Mouse (Mus musculus) urinary bladder, postnatal 14 days (tissue): ENCODE data around the gene Sema4c.
"Not testable (repeated sequence)": the region's sequence is repeated elsewhere in the genome, so short reads cannot be mapped to it uniquely, and the experiment has no call there.

ENCODE experiments used
- DNase-seq: peaks from one replicate; pipeline ENCODE4 v3.0.0; 2021; ENCODE audit warnings: low spot score

Sema4c gene

GRCm38 (mm10) chr1:36556553-36557456 is 1.3 kb downstream of the Sema4c start:
- peak; percentile 93 for DNase-seq

DNA sequence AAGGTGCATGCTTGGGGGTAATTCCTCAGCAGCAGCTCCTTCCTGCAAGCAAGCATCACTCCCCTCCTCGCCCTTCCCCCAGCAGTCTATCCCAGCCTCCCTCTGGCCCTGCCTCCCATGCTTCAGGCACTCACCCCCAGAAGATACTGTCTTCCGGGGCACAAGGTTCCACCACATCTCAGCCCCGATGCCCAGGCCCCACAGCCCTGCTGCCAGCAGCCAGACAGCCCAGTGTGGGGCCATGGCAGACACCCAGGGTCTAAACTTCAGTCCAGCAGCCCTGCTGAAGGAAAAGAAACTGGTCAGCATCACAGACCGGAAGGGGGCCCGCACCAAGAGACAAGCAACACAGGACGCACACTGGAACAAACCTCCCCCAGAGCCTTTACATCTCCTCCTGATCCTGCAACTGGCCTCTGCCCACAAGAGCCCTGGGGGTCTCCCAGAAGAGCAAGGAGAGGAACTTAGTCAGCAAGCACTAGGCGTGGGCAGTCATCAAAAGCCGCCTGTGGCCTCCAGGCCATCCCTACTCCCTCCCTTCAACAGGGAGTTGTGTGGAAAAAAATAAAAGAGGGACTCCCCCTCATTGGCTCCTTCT is 2.3 kb downstream of the Sema4c start:
- no peak for DNase-seq

- no peak for DNase-seq
Measured at GRCm38 (mm10) chr1:36554633-36555399, 3.3 kb downstream of the Sema4c start.

- DNase-seq = no peak
Measured at GRCm38 (mm10) chr1:36552506-36552905, 5.6 kb downstream of the Sema4c start.

GRCm38 (mm10) chr1:36551904-36552303 is 6.2 kb downstream of the Sema4c start:
- DNase-seq = no peak

DNA sequence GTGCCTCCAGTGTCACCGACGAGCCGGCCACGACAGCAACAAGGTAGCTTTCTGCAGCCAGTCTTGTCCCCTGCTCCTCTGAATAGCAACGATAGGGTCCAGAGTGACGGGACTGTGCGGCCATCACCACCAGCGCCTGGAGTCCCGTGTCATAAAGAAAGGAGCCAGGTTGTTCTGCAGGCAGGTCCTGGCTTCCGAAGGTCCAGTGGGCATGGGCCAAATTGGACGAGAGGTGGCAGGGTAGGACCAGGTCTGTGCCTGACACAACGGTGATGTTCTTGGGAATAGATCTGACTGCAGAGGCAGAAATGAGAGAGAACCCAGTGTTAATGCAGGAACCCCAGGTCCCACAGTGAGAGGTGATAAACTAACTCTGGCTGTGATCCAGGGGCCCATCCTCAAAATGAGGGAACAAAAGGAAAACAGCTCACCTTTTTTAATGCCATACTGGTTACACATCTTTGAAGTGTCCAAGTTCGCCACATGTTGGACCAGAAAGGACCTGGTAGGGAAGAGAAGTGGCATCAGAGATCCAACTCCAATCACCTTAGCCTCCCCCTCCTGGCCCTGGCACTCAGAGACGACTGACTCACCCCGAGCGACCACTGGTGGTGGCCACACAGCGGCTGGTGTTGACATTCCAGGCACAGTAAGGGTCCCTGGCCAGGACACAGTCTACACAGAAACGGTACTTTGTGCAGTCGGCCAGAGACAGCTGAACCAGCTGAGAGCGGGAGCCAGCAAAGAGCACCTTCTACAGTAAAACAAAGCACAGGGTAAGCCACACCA is 7.9 kb downstream of the Sema4c start:
- DNase-seq = no peak

GRCm38 (mm10) chr1:36549491-36549890 is 8.7 kb downstream of the Sema4c start:
- no peak for DNase-seq

GRCm38 (mm10) chr1:36548771-36549170 is 9.4 kb downstream of the Sema4c start:
- DNase-seq = no peak

DNA sequence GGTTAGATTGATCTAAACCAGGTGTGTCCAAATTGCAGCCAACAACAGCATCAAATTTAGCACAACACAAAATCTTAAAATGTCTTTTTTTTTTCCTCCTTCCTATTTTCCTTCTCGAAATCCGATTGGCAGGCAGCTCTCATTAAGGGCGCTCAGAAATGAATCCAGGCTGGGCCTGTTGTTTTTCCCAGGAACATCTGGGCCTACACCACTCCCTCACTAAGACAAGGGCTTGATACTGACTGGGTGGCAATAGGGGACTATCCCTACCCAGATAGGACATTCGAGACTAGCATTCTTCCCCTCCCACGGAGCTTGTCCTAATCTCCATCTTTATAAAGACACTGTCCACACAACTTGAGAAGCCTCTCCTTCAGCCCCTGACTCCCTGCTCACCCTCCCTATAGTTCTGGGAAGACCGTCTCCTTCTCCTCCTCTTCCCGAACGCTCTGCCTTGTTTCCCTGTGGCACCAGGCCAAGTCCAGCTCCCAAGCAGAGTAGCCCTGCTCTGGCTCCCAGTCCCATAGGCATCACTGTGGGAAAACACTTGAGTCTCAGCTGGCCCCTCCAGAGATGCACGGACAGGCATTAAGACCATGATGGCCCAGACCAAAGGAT is 10.1 kb downstream of the Sema4c start:
- peak; percentile 67 for DNase-seq

DNA sequence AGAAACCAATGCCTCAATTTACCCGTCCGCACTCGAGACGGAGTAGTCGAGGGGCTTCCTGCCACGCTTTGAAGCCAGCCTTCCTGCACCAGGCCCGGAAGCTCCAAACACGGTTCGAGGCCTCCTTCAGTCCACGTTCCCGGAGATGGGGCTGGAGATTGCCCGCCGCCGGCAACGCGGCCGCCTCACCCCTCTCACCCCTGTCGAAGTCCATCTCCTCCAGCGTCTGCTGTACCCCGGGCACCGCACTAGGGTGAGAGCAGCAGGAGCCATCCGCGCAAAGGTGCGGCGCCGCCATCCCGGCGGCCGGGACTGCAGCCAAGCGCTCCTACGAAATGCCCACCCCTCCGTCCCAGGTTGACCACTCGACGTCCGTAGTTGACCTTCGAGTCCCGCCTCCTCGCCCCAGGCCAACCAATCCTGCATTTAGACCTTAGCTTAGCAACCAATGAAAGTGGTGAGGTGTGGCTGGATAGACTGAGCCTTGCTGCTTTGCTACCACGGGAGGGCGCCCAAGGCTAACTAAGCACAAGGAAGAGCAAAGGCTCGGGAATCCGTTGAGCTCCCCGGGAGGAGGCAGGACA is 11.2 kb downstream of the Sema4c start, which contains the start of gene Ankrd39:
Gene Ankrd39 (minus strand): TSS at position 558 of the 584 bp plus-strand sequence.
- peak; percentile 98 for DNase-seq

GRCm38 (mm10) chr1:36545845-36546600 is 12.1 kb downstream of the Sema4c start:
- DNase-seq = no peak

GRCm38 (mm10) chr1:36545382-36545781 is 12.8 kb downstream of the Sema4c start:
- DNase-seq = no peak

DNA sequence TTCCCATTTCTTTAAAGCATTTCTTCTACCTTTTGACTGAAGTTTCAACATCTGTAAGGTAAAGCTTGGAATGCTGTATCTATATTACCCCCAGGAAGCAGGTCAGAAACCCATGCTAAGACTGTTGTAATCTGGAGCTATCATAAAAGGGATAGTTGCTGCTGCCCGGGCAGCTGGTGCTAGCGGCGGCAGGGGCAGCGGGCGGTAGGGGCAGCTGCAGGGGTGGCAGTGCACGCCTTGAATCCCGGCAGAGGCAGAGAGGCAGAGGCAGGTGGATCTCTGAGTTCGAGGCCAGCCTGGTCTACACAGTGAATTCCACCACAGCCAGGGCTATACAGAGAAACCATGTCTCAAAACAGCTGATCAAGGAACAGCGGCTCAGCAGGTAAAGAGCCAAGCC is 15.2 kb downstream of the Sema4c start:
- DNase-seq = no peak

DNA sequence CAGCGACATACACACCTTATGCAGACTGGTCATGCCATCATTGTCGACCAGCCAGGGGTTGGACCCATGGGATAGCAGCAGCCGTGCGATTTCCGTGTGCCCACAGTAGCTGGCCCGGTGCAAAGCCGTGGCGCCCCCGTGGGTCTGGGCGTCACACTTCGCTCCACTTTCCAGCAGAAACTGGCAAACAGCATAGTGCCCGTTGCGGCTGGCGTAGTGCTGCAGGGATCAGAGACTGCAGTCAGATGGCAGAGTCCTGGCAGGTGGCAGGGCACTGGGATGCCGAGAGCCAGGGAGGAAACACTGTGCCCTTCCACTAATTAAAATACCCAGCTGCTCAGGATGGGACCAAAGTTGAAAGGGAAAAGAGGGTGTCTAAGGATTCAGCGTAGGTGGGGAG is 16.3 kb downstream of the Sema4c start:
- no peak for DNase-seq

- no peak for DNase-seq
Measured at GRCm38 (mm10) chr1:36540807-36541206, 17.3 kb downstream of the Sema4c start.

- no peak for DNase-seq
Measured at GRCm38 (mm10) chr1:36540132-36540531, 18.0 kb downstream of the Sema4c start.

DNA sequence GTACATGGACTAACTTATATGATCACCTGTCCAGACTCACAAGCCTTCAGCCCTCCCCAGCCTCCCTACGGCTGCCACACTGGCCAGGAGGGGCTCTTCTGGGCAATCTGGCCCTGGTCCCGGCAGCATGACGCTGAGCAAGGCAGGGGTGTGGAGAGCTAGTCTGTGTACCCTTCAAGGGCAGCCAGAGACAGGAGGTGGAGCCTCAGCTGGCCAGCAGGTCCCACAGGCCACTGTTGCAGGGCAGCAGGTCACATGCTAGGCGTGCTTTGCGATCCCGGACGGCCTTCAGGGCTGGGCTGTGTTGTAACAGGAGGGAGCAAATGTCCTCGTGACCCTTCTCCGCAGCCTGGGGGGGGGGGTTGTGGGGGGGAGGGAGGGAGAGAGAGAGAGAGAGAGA is 19.0 kb downstream of the Sema4c start, which contains the start of gene Gm42417:
Gene Gm42417 (minus strand): TSS at position 244 of the 400 bp plus-strand sequence.
- no peak for DNase-seq

GRCm38 (mm10) chr1:36538727-36539126 is 19.4 kb downstream of the Sema4c start:
- DNase-seq = no peak

DNA sequence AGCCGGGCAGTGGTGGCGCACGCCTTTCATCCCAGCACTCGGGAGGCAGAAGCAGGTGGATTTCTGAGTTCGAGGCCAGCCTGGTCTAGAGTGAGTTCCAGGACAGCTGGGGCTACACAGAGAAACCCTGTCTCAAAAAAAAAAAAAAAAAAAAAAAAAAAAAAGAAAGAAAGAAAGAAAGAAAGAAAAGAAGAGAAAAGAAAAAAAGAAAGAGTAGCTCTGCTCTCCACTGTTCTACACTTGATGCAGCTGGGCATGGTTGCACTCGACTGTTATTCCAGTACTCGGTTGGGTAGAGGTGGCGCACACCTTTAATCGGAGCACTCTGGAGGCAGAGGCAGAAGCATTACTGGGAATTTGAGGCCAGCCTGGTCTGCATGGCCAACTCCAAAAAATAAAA is 21.4 kb downstream of the Sema4c start, which contains the start of gene Ankrd23:
Gene Ankrd23 (minus strand): TSS at position 101 of the 400 bp plus-strand sequence.
- not testable (repeated sequence) for DNase-seq

DNA sequence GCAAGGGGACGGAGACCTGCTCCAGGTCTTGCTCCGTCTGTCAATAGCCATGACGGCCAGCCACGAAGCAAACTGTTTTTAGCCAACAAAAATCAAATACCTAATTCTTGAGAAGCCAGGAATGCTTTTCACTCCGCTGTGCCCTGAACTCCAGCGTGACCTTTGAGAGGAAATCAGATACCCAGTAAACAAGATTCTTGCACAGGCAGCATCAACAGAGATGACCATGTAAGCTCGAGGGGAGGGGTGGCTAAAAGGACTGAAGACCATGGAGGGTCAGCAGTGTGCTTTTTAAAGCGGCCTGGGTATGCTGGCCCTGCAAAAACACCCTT is 21.8 kb downstream of the Sema4c start:
- DNase-seq = no peak
